Mouse (Mus musculus) neural tube, embryonic 13.5 days (tissue): ENCODE measurements at regions not wholly inside any gene's neighbourhood (a gene's known extent, or its start where the extent isn't known, plus 50 kb on each side); places are given as distances from the start of the nearest gene placed in this dataset.

Experiments
- ATAC-seq: fragments of 200-750 bp; cut with Nextera tagmentation; 2 replicates; pipeline ENCODE4 v1.8.0; 2017; ENCODE audit warnings: low read depth, mild to moderate bottlenecking, moderate TSS enrichment, moderate library complexity
- H3K27ac ChIP-seq: fragments of 300-500 bp; sonication (generic); replicated peaks from 2 replicates; pipeline ENCODE4 v1.5.1; 2015; ENCODE audit warnings: moderate library complexity, mild to moderate bottlenecking, inconsistent platforms
- H3K27me3 ChIP-seq: fragments of 300-500 bp; sonication (generic); 2 replicates; pipeline ENCODE4 v1.6.1; 2015; ENCODE audit warnings: mild to moderate bottlenecking, inconsistent platforms
- H3K36me3 ChIP-seq: fragments of 300-500 bp; sonication (generic); 2 replicates; pipeline ENCODE4 v1.6.1; 2015; ENCODE audit warnings: mild to moderate bottlenecking, inconsistent platforms
- H3K4me1 ChIP-seq: fragments of 300-500 bp; sonication (generic); replicated peaks from 2 replicates; pipeline ENCODE4 v1.6.1; 2015; ENCODE audit warnings: inconsistent platforms
- H3K4me2 ChIP-seq: fragments of 300-500 bp; sonication (generic); 2 replicates; pipeline ENCODE4 v1.6.1; 2015; ENCODE audit warnings: inconsistent platforms, mild to moderate bottlenecking, moderate library complexity
- H3K4me3 ChIP-seq: fragments of 300-500 bp; sonication (generic); 2 replicates; pipeline ENCODE4 v1.5.1; 2015; ENCODE audit warnings: mild to moderate bottlenecking, inconsistent platforms
- H3K9ac ChIP-seq: fragments of 300-500 bp; sonication (generic); 2 replicates; pipeline ENCODE4 v1.6.1; 2015; ENCODE audit warnings: moderate library complexity, mild to moderate bottlenecking, inconsistent platforms
- H3K9me3 ChIP-seq: fragments of 300-500 bp; sonication (generic); 2 replicates; pipeline ENCODE4 v1.6.1; 2016; ENCODE audit warnings: inconsistent platforms
- WGBS: fragments of 180-500 bp; shearing (Covaris S2); methylation state at CpG from one replicate; pipeline ENCODE4 v1.1.7; 2015; 5-methylcytosine and 5-hydroxymethylcytosine counted together

- H3K9ac ChIP-seq = peak overlapping the region; percentile 23; the same call in 1 of the 2 replicates
- H3K27ac ChIP-seq = peak overlapping the region; percentile 81
- no peaks in the 10 kb centered on the region for H3K36me3 ChIP-seq
- peaks cover 30% of the 10 kb centered on the region for H3K4me1 ChIP-seq
- peak; percentile 45; the same call in 1 of the 2 replicates for ATAC-seq
- no peak overlapping the region; the same call in 1 of the 2 replicates for H3K4me3 ChIP-seq
- H3K9me3 ChIP-seq = no peaks in the 10 kb centered on the region
- WGBS = 36% methylated on average over 13 of the region's 13 CpGs
- no peaks in the 10 kb centered on the region for H3K27me3 ChIP-seq
- H3K4me2 ChIP-seq = peak overlapping the region; percentile 38
Observed at GRCm38 (mm10) chr4:12655457-12656228, 483.8 kb upstream of the Fam92a start.

- Histone ChIP-seq H3K36me3 (no peaks in the 10 kb centered on the region), H3K27ac (peak overlapping the region; percentile 81), H3K9ac (no peak overlapping the region; the same call in 1 of the 2 replicates), H3K4me3 (no peak overlapping the region; the same call in 1 of the 2 replicates), H3K27me3 (no peaks in the 10 kb centered on the region), H3K9me3 (no peaks in the 10 kb centered on the region), H3K4me1 (peaks cover 30% of the 10 kb centered on the region), H3K4me2 (peak overlapping the region; percentile 38)
- ATAC-seq = peak; percentile 62; the same call in 1 of the 2 replicates
- WGBS = 34% methylated on average over 12 of the region's 12 CpGs
Observed at GRCm38 (mm10) chr4:12654568-12655456, 483.0 kb upstream of the Fam92a start.

GRCm38 (mm10) chr4:12647732-12648131, 475.9 kb upstream of the Fam92a start:
- no peaks in the 10 kb centered on the region for H3K9me3 ChIP-seq
- no peaks in the 10 kb centered on the region for H3K36me3 ChIP-seq
- ATAC-seq = no peak
- H3K9ac ChIP-seq = no peak overlapping the region
- H3K4me3 ChIP-seq = no peak overlapping the region
- H3K27ac ChIP-seq = no peak overlapping the region
- 62% methylated on average over 3 of the region's 3 CpGs for WGBS
- no peak overlapping the region for H3K4me2 ChIP-seq
- no peaks in the 10 kb centered on the region for H3K4me1 ChIP-seq
- H3K27me3 ChIP-seq = no peaks in the 10 kb centered on the region

DNA sequence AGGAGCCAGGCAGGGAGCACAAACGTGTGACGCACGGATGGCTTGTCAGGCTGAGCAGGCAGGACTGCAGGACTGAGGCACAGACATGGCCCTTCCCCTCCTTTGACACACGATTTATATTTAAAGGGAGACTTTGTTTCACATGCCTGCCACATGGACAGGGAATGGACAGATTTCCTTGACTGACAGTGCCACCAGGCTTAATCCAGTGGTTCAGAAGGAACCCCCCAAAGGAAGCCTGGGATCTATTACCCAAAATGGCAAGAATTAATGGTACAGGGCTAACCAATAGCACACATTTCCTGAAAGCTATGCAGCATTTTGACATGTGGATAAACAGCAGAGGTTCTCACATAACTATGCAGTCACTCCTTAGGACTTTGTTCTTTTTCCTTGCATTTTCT, 470.7 kb upstream of the Fam92a start:
- no peak for ATAC-seq

GRCm38 (mm10) chr4:12629375-12629821, 457.6 kb upstream of the Fam92a start:
- no peak overlapping the region for H3K27ac ChIP-seq
- WGBS = 14% methylated on average over 2 of the region's 2 CpGs
- no peaks in the 10 kb centered on the region for H3K36me3 ChIP-seq
- H3K4me1 ChIP-seq = peaks cover 11% of the 10 kb centered on the region
- no peak overlapping the region for H3K4me2 ChIP-seq
- ATAC-seq = peak; percentile 87
- H3K27me3 ChIP-seq = peaks cover 15% of the 10 kb centered on the region
- H3K9me3 ChIP-seq = no peaks in the 10 kb centered on the region
- H3K9ac ChIP-seq = no peak overlapping the region
- H3K4me3 ChIP-seq = no peak overlapping the region

More for the DNA sequence above, 470.7 kb upstream of the Fam92a start:
- no peak overlapping the region for H3K9ac ChIP-seq
- H3K9me3 ChIP-seq = no peaks in the 10 kb centered on the region
- no peak overlapping the region for H3K27ac ChIP-seq
- H3K4me1 ChIP-seq = no peaks in the 10 kb centered on the region
- no peak overlapping the region for H3K4me2 ChIP-seq
- H3K27me3 ChIP-seq = no peaks in the 10 kb centered on the region
- H3K4me3 ChIP-seq = no peak overlapping the region
- H3K36me3 ChIP-seq = no peaks in the 10 kb centered on the region
- WGBS = 40% methylated on average over 4 of the region's 4 CpGs

- Histone ChIP-seq H3K4me2 (no peak overlapping the region), H3K9me3 (no peaks in the 10 kb centered on the region), H3K4me3 (no peak overlapping the region), H3K27me3 (peaks cover 11% of the 10 kb centered on the region; the same call in 1 of the 2 replicates), H3K36me3 (no peaks in the 10 kb centered on the region), H3K27ac (no peak overlapping the region), H3K9ac (no peak overlapping the region), H3K4me1 (peaks cover 11% of the 10 kb centered on the region)
- ATAC-seq = peak; percentile 82
- WGBS = 14% methylated on average over 5 of the region's 5 CpGs
Observed at GRCm38 (mm10) chr4:12628702-12629374, 457.0 kb upstream of the Fam92a start.

DNA sequence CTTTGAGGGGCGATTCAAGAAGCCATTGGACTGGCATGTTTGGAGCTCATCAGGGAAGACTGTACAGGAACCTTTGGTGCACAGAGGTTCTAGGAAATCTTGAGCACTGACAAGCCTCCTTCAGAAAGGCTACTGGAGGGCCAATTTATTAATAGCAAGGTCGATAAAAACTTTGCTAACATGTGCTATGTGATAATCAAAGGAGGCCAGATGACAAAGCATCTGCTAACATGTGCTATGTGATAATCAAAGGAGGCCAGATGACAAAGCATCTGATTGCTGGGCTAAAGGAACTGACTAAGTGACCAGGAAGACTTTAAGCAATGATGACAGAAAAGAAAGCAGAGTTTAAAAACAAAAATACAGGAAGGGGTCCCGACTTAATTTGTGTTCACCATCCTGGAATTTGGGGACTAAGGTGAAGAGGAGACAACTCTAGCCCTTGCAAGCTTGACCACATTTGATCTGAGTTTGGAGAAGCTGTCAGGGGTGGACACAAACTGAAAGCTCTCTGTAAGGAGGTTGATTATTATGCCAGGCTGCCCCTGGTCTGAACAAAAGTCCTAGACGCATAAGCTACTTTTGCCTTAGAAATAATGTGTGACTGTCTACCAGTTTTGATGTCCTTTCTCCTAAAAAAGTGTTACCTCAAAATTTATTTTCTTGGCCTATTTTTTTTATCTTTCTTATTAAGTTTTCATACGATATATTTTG, 455.5 kb upstream of the Fam92a start:
- H3K27me3 ChIP-seq = peaks cover 7% of the 10 kb centered on the region; the same call in 1 of the 2 replicates
- H3K4me1 ChIP-seq = peaks cover 11% of the 10 kb centered on the region
- no peak overlapping the region for H3K9ac ChIP-seq
- H3K36me3 ChIP-seq = no peaks in the 10 kb centered on the region
- H3K9me3 ChIP-seq = no peaks in the 10 kb centered on the region
- H3K4me3 ChIP-seq = no peak overlapping the region
- no peak for ATAC-seq
- H3K27ac ChIP-seq = no peak overlapping the region
- 77% methylated on average over 5 of the region's 5 CpGs for WGBS
- H3K4me2 ChIP-seq = no peak overlapping the region

DNA sequence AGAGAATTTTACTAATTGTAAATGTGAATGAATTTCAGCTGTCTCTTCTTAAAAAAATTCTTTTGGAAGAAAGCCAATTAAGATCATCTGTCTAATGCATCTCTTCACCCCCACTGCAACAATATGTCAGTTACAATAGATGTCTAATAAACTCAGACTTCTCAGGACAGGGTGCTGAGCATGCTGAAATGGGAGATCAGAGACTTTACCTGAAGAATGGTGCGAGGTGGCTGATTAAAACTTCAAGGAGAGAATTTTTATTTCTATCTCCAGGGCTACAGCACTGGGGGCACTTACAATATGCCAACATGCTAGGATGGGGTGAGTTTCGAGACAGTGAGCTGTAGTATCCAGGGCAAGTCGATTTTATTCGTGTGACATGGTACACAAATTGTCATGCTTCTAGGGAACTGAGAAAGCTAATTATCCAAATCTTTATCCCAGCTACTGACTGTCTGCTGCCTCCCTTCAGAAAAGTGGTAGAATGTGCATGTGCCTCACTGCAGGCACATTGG, 449.0 kb upstream of the Fam92a start:
- Histone ChIP-seq H3K27ac (no peak overlapping the region; the same call in 1 of the 2 replicates), H3K9ac (no peak overlapping the region), H3K4me3 (no peak overlapping the region), H3K4me2 (no peak overlapping the region), H3K36me3 (no peaks in the 10 kb centered on the region), H3K9me3 (no peaks in the 10 kb centered on the region), H3K27me3 (no peaks in the 10 kb centered on the region), H3K4me1 (peaks cover 7% of the 10 kb centered on the region; the same call in 1 of the 2 replicates)
- WGBS = 67% methylated on average over 4 of the region's 4 CpGs
- no peak for ATAC-seq

DNA sequence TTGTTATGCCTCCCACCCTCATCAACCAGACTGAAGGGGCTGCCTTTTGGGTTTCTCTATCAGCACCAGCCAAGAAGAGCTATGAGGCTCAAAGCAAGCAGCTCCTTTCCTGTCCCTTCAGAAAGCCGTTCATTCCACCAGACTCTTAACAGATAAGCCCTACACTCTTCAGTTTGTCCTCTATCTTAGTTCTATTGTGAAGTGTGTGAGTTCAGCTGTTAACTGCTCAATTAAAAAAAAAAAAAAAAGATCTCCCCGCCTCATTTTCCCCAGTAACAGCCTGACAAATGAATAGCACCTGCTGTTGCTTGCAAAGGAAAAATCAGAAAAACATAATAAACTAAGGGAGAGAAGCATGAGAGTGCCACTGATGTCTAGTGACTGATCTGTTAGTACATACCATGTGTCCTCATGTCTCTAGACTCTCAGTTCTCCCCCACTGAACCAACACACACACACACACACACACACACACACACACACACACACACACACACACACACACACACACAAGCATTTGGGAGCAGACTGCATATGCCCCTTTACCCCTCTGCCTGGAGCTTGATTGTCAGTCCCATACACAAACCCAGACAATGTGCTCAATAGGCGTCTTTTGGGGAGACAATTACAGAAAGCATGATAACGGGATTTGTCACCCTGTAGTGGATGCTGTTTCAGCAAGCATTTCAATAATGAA, 448.4 kb upstream of the Fam92a start:
- no peak for ATAC-seq

DNA sequence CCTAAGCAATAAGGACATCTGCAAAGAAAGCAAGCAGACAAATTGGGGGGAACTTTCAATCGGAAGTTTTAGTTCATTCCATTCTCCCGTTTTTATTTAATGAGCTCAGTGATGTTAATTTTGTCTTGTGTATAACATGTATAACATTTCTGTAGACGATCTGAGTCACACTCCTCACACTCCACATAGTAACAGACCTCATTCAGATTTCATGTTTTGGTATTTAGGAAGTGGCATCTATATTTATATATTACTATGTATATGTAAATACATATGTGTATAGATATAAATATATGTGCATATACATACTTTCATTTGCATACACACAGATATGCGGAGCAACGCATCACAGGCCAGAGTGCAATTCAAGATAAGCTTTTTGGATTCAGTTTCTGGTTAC, 444.9 kb upstream of the Fam92a start:
- H3K4me1 ChIP-seq = peaks cover 7% of the 10 kb centered on the region; the same call in 1 of the 2 replicates
- no peak overlapping the region for H3K4me3 ChIP-seq
- WGBS = 93% methylated on average over 5 of the region's 5 CpGs
- no peak overlapping the region for H3K27ac ChIP-seq
- H3K9ac ChIP-seq = no peak overlapping the region
- no peak for ATAC-seq
- no peaks in the 10 kb centered on the region for H3K36me3 ChIP-seq
- H3K27me3 ChIP-seq = no peaks in the 10 kb centered on the region
- H3K9me3 ChIP-seq = no peaks in the 10 kb centered on the region
- no peak overlapping the region for H3K4me2 ChIP-seq

More for the DNA sequence above, 448.4 kb upstream of the Fam92a start:
- no peak overlapping the region for H3K4me2 ChIP-seq
- no peak overlapping the region for H3K4me3 ChIP-seq
- no peak overlapping the region for H3K9ac ChIP-seq
- H3K27ac ChIP-seq = 0 out of 2 replicates have a peak overlapping the region, but pooled peaks have one; percentile 10
- H3K4me1 ChIP-seq = peaks cover 7% of the 10 kb centered on the region; the same call in 1 of the 2 replicates
- no peaks in the 10 kb centered on the region for H3K27me3 ChIP-seq
- no peaks in the 10 kb centered on the region for H3K9me3 ChIP-seq
- 28% methylated on average over 4 of the region's 4 CpGs for WGBS
- no peaks in the 10 kb centered on the region for H3K36me3 ChIP-seq
